Mouse (Mus musculus) heart, embryonic 16.5 days (tissue): Measurements from ENCODE around the gene Tmc3. TPM values are rescaled to one million over a fixed set of nuclear protein-coding genes. Genes with fewer than 3 reads are reported as not detected.

Source experiments
- ATAC-seq: fragments of 200-750 bp; cut with Nextera tagmentation; replicated peaks from 2 replicates; pipeline ENCODE4 v1.8.0; 2017; ENCODE audit warnings: moderate number of reproducible peaks; ENCODE audit not compliant: insufficient read depth, low FRiP score; ENCODE audit errors: extremely low read depth
- H3K27ac ChIP-seq: fragments of 300-500 bp; sonication (generic); 2 replicates; pipeline ENCODE4 v1.5.1; 2014; ENCODE audit warnings: mild to moderate bottlenecking, low read length, control low read depth, moderate library complexity
- H3K27me3 ChIP-seq: fragments of 300-500 bp; sonication (generic); 2 replicates; pipeline ENCODE4 v1.6.1; 2014; ENCODE audit warnings: low read length, mixed read lengths; ENCODE audit not compliant: control insufficient read depth, insufficient read depth
- H3K36me3 ChIP-seq: fragments of 300-500 bp; sonication (generic); 2 replicates; pipeline ENCODE4 v1.6.1; 2014; ENCODE audit not compliant: control insufficient read depth, insufficient read depth
- H3K4me1 ChIP-seq: fragments of 300-500 bp; sonication (generic); 2 replicates; pipeline ENCODE4 v1.6.1; 2014; ENCODE audit warnings: low read length, mixed read lengths; ENCODE audit not compliant: control insufficient read depth, insufficient read depth
- H3K4me2 ChIP-seq: fragments of 300-500 bp; sonication (generic); 2 replicates; pipeline ENCODE4 v1.6.1; 2014; ENCODE audit warnings: low read depth, mild to moderate bottlenecking, control low read depth, low read length
- H3K4me3 ChIP-seq: fragments of 300-500 bp; sonication (generic); 2 replicates; pipeline ENCODE4 v1.5.1; 2014; ENCODE audit warnings: mild to moderate bottlenecking, control low read depth, low read length
- H3K9ac ChIP-seq: fragments of 300-500 bp; sonication (generic); 2 replicates; pipeline ENCODE4 v1.6.1; 2014; ENCODE audit warnings: low read length, control low read depth
- H3K9me3 ChIP-seq: fragments of 300-500 bp; sonication (generic); replicated peaks from 2 replicates; pipeline ENCODE4 v1.6.1; 2016; ENCODE audit warnings: low read length; ENCODE audit not compliant: control insufficient read depth
- WGBS: fragments of 180-500 bp; shearing (Covaris S2); extraction: QIAGEN DNeasy Blood & Tissue Kit; methylation state at CpG from one replicate; pipeline ENCODE4 v1.1.7; 2014; 5-methylcytosine and 5-hydroxymethylcytosine counted together
- polyA plus RNA-seq: library from polyadenylated mRNA; unstranded; fragments of >200 nt; fragmentation: Nextera tagmentation; extraction: Ambion mirVana; gene quantifications from 2 replicates; pipeline ENCODE4 v1.2.1, GENCODE M21; 2015

Tmc3 gene
- polyA plus RNA-seq = 0.99 and 1.4 TPM in 2 replicates

DNA sequence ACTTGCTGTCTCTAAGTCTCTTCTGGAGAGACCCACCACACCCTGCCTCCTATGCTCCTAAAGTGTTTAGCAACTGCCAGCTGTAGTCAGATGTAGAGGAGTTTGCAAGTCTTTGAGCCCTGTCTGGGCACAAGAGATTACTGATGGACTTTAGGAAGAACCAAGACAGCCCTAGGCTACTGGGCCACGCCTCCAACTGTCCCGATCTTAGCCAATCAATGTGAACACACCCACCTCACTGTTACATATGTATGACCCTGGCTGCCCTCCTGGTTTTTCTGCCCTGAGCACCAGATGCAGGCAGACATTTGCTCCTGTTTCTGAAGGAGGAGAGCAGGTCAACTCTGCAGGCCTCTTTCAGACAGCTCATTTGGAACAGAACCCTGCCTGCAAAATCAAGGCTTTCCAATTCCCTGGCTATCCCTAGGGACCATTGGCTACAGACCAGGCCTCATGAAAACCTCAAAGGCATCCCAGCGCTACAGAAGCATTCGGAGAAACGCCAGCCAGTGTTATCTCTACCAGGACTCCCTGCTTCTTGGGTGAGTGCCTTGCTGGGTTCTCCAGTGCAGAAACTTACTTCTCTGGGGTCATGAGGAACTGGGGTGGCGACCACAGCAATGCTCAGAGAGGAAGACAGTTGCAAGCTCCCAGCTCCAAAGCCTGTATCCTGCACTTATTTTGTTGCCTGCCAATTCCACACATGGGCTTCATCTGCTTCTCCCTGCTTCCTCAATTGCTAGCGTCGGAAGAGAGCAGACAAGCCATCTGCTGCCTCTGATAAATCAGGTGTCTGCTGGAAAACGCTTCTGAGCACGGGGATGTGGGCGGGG is at the start of gene Tmc3:
Gene Tmc3, plus strand, starts transcription at position 289 of the 833 bp plus-strand sequence.
- no peak within 1 kb of the TSS for H3K4me3 ChIP-seq

DNA sequence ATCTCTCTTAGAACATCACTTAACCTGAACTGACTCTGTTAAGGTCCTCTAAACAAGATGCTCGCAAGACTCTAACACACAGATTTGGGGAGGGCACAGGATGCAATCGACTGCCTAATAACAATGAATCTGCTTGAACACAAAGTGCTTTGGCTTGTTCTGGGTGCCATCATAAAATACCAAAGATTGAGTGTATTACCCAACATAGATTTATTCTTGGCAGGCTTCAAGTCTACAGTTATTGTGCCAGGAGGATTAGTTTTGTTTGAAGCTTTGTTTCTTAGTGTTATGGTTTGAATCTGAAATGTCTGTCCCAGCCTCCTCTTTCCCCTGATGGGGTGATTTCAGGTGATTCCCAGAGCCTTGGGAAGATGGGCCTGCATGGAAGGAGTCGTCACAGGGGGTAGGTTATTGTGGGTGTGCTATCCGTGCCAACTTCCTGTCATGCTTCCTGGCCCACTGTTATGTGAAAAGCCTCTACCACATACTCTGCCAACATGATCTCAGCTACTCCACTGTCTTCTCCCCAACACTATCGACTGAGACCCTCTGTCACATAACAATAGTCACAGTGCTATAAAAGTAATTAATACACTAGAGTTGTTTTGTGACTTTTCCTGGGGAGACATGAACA is 43.1 kb upstream of the Tmc3 start:
- Histone ChIP-seq H3K9me3 (no peaks in the 10 kb centered on the region), H3K4me1 (no peaks in the 10 kb centered on the region), H3K4me3 (no peak overlapping the region), H3K27me3 (no peaks in the 10 kb centered on the region), H3K9ac (no peak overlapping the region), H3K27ac (no peak overlapping the region), H3K36me3 (no peaks in the 10 kb centered on the region), H3K4me2 (no peak overlapping the region)
- ATAC-seq = no peak
- whole genome bisulfite sequencing = 72% methylated on average over 5 of the region's 5 CpGs

More for the DNA sequence above, at the start of gene Tmc3:
- no peaks in the 10 kb centered on the region for H3K36me3 ChIP-seq
- no peaks in the 10 kb centered on the region for H3K9me3 ChIP-seq
- H3K9ac ChIP-seq = no peak within 1 kb of the TSS
- no peaks in the 10 kb centered on the region for H3K27me3 ChIP-seq
- peak within 1 kb of the TSS; percentile 39; the same call in 1 of the 2 replicates for H3K27ac ChIP-seq
- peak; percentile 37; the same call in 1 of the 2 replicates for ATAC-seq
- H3K4me1 ChIP-seq = peaks cover 6% of the 10 kb centered on the region; the same call in 1 of the 2 replicates
- H3K4me2 ChIP-seq = 0 out of 2 replicates have a peak within 1 kb of the TSS, but pooled peaks have one; percentile 10
- 24% methylated on average over 11 of the region's 11 CpGs for WGBS

DNA sequence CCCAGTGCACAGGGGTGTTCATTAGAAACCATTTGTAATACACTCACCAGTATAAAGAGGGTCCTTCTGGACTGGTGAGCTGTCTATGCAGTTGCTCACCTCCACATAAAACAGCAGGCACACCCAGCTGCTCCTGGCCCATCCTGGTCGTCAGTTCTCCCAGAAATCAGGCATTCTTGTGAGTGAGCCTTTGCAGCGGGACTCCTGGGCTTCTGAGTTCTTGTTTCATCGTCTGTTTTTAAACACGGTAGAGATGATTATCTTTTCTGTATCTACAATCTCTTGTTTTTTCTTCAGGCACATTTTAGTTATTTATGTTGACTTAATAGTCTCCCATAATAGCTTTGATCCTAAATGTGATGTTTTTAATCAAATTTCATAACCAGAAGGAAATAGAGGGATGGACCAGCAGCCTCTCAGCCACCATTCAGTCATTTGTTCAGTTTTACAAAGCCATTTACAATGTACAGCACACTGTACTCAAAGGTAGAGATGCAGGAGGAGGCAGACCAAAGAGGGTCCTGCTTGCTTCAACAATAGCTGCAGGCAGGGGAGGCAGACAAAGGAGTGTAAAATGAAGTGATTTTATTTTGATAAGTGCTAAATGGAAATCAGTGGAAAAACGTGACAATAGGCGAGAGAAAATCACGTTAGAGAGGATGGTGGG is 35.9 kb upstream of the Tmc3 start:
- no peak overlapping the region for H3K9ac ChIP-seq
- H3K36me3 ChIP-seq = no peaks in the 10 kb centered on the region
- no peak for ATAC-seq
- no peaks in the 10 kb centered on the region for H3K9me3 ChIP-seq
- H3K4me1 ChIP-seq = peaks cover 4% of the 10 kb centered on the region
- H3K27ac ChIP-seq = no peak overlapping the region
- no peak overlapping the region for H3K4me2 ChIP-seq
- WGBS = 52% methylated on average over 7 of the region's 7 CpGs
- no peaks in the 10 kb centered on the region; the same call in 1 of the 2 replicates for H3K27me3 ChIP-seq
- no peak overlapping the region for H3K4me3 ChIP-seq

GRCm38 (mm10) chr7:83549353-83549774 is 35.4 kb upstream of the Tmc3 start:
- 54% methylated on average over 7 of the region's 7 CpGs for WGBS
- Histone ChIP-seq H3K36me3 (no peaks in the 10 kb centered on the region), H3K27me3 (no peaks in the 10 kb centered on the region; the same call in 1 of the 2 replicates), H3K9me3 (no peaks in the 10 kb centered on the region), H3K4me3 (no peak overlapping the region), H3K4me2 (peak overlapping the region; percentile 55), H3K27ac (no peak overlapping the region), H3K4me1 (peaks cover 4% of the 10 kb centered on the region), H3K9ac (no peak overlapping the region)
- ATAC-seq = no peak

- Histone ChIP-seq H3K27me3 (no peaks in the 10 kb centered on the region; the same call in 1 of the 2 replicates), H3K4me2 (peak overlapping the region; percentile 55), H3K9ac (no peak overlapping the region), H3K27ac (no peak overlapping the region), H3K36me3 (no peaks in the 10 kb centered on the region), H3K9me3 (no peaks in the 10 kb centered on the region), H3K4me3 (peak overlapping the region; percentile 21), H3K4me1 (peaks cover 4% of the 10 kb centered on the region)
- WGBS = 26% methylated on average over 5 of the region's 5 CpGs
- no peak for ATAC-seq
Measured at GRCm38 (mm10) chr7:83549951-83550407, 34.7 kb upstream of the Tmc3 start.

DNA sequence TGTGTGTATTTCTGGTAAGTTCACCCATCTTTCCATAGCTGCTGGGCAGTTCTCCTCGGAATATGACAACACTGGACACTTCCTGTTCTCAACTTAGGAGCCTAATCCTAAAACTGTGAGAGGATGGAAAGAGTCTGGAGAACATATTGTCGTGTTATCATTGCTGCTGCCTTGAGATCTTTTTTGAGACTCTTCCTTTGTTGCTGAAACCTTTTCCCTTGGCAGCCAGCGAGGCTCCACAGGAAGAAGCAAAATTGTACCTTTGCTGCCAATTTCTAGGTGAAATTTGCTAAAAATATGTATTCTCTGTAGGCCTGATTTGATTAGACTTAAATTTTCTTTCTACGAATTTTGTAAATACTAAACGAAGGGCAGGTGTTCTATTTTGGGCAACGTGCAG is 30.2 kb upstream of the Tmc3 start:
- Histone ChIP-seq H3K36me3 (no peaks in the 10 kb centered on the region), H3K4me1 (peaks cover 6% of the 10 kb centered on the region), H3K27ac (no peak overlapping the region), H3K9me3 (no peaks in the 10 kb centered on the region), H3K27me3 (no peaks in the 10 kb centered on the region), H3K9ac (no peak overlapping the region), H3K4me3 (no peak overlapping the region), H3K4me2 (no peak overlapping the region)
- 66% methylated on average over 6 of the region's 6 CpGs for WGBS
- ATAC-seq = no peak

DNA sequence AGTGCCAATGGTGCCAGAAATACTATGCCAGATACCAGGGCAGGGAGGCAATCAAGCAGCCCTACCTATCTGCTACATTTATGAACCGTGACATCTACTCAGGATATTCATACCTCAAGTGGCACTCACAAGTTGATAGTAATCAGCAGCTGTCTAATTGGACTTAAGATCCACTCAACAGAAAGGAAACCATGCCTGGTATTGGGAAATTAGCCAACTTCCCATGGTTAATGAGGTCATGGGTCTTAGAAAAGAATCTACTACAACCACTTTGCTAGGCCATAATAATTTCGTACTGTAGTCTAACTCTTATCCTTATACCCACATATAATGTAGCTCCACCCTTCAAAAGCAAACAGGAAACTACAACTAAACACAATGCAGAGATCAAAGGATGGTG is 28.2 kb upstream of the Tmc3 start:
- Histone ChIP-seq H3K4me1 (0 out of 2 replicates have a peak, but pooled peaks cover 2% of the 10 kb centered on the region), H3K4me3 (no peak overlapping the region), H3K9me3 (no peaks in the 10 kb centered on the region), H3K27me3 (no peaks in the 10 kb centered on the region), H3K9ac (no peak overlapping the region), H3K27ac (no peak overlapping the region), H3K4me2 (no peak overlapping the region), H3K36me3 (no peaks in the 10 kb centered on the region)
- ATAC-seq = no peak
- WGBS = 35% methylated on average over 2 of the region's 2 CpGs

DNA sequence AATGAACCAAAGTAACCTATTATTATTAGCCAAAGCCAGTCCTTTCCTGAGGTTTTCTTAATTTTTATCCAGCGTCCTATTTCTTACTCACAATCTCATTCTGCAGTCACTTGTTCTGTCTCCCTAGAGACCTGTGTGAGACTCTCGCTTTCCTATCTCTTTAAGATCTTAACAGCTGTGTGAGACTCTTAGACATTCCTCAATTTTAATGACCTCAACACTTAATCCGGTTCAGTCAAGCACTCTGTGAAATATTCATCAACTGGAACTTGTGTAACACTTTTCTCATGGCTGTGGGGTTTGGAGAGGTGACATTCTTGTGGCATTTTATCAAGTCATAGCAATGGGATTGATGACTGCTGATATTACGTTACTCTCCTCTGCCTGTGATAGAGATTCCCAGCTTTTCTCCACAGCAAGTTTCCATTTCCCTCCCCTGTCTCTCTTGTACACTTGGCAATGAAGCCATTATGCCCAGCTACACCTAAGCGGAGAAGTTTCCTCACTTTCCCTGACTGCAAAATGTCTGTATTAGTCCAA is 25.9 kb upstream of the Tmc3 start:
- Histone ChIP-seq H3K27me3 (no peaks in the 10 kb centered on the region), H3K4me2 (no peak overlapping the region), H3K9me3 (no peaks in the 10 kb centered on the region), H3K4me3 (no peak overlapping the region), H3K36me3 (no peaks in the 10 kb centered on the region), H3K4me1 (0 out of 2 replicates have a peak, but pooled peaks cover 2% of the 10 kb centered on the region), H3K27ac (no peak overlapping the region), H3K9ac (no peak overlapping the region)
- ATAC-seq = no peak
- 55% methylated on average over 5 of the region's 5 CpGs for WGBS
